Mouse (Mus musculus) kidney, postnatal 25 days (tissue): ENCODE data around the gene Prpf31.
"Not testable (repeated sequence)": the region's sequence is repeated elsewhere in the genome, so short reads cannot be mapped to it uniquely, and the experiment has no call there.

ENCODE experiments used
- DNase-seq, 2 experiments: peaks; one replicate each; pipeline ENCODE4 v3.0.0; 2021; ENCODE audit warnings: mixed read lengths in 2 of 2

Prpf31 gene

GRCm38 (mm10) chr7:3629543-3630477, at the start of gene Prpf31, which contains the start of gene Tfpt:
Gene Prpf31 (plus strand): TSS chr7:3629985.
Gene Tfpt (minus strand): TSS chr7:3629929.
- peak; percentile 92 to 95 for DNase-seq

DNA sequence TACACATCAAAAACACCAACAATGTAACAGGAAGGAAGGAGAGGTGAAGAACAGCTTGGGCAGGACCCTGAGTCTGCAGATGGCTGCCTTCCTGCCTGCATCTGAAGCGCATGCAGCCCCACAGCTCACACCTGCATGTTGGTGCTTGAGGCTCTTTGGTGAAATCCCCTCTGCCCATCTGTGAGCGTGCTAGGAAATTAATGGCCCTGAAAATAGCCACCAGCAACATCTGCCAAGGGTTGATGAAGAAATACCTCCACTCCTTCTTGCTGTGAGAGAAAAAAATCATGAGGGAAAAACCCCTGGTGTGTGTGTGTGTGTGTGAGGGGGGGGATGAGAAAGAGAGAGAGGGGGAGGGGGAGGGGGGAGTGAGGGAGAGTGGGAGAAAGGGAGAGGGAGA, 49.8 kb upstream of the Prpf31 start:
- DNase-seq, result no peak

GRCm38 (mm10) chr7:3585763-3586162, 44.0 kb upstream of the Prpf31 start:
- no peak for DNase-seq

DNA sequence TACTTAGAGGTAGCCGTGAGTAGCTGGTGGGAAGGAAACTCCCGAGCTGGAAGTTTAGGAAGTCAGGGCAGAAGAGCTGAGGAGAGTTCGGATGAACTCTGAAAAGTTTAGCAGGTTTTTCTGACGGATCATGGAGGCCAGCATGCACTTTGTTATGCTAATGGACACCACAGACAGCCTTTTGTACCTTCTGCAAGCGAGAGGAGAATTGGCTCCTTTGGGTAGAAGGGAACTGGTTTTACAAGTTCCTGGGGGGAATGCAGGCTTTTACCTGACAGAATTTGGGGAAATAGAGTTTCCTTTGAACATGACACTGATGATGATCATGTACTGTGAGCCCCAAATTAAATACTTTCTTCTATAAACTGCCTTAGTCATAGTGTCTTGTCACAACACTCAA, 43.5 kb upstream of the Prpf31 start:
- no peak for DNase-seq

DNA sequence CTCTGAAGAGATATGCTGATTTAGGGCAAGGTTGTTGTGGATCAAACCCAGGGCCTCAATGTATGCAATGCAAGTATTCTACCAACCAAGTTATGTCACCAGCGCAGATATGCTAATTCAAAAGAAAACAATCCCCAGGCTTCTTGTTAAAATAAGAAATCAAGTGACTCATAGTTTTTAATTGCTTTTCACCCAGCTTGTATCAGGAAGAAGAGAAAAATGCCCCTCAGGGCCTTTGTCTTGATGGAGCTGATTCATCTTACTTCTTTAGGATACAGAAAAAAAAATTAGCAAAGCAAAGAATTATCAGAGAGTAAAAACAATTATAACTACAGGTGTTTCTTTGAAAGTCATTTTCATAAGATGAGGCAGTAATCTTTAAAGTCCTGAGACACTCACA, 42.5 kb upstream of the Prpf31 start:
- no peak for DNase-seq

- no peak for DNase-seq
Observed at GRCm38 (mm10) chr7:3590550-3590949, 39.2 kb upstream of the Prpf31 start.

DNA sequence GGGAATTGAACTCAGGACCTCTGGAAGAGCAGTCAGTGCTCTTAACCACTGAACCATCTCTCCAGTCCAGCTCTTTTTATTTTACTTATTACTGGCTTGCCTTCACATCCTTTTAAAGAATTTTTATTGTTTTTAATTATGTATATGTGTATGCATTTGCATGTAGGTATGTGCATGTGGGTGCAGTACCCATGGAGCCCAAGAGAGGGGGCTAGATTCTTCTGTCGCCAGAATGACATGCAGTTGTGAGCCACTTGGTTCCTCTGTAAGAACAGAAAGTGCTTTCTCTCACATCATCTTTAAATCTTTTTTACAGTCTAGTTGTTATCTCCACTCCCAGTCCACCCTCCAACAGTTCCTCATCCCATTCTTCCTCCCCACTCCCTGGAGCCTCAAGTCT, 38.3 kb upstream of the Prpf31 start:
- no peak for DNase-seq

- DNase-seq, result no peak
Observed at GRCm38 (mm10) chr7:3593855-3594254, 35.9 kb upstream of the Prpf31 start.

- no peak for DNase-seq
Observed at GRCm38 (mm10) chr7:3594686-3595085, 35.1 kb upstream of the Prpf31 start.

- DNase-seq, result peak; percentile 58 to 72
Observed at GRCm38 (mm10) chr7:3595146-3595545, 34.6 kb upstream of the Prpf31 start.

DNA sequence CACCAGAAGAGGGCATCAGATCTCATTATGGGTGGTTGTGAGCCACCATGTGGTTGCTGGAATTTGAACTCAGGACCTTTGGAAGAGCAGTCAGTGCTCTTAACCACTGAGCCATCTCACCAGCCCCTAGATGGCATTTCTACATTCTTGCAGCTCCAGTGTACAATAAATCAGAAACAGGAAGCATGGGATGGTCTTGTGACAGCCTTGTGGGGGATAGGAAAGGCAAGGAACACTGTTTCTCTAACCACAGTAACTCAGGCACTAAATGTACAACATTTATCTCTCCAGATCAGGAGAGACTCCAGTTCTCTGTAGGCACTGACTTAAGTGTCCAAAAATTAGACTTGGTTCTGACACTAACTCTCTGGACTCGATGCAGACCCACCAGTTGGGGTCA, 32.0 kb upstream of the Prpf31 start:
- DNase-seq, result not testable (repeated sequence)

DNA sequence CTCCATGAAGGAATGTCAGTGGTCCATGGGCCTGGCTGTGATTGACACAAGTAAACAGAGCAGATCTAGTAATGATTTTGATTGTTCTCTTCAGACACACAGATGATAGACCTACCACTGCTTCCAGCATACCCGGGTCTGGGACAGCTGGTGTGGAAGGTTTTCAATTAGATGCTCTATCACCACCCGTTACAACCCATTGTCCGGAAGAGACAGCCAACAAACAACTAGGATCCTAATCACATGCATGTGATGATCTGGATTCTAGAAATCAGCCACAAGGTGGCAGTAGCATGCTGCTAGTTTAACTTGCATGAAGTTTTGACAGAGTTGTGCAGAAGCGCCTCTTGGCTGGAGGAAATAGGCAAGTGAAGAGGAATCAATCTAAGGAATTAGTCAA, 28.7 kb upstream of the Prpf31 start:
- DNase-seq, result peak; percentile 64 to 87

DNA sequence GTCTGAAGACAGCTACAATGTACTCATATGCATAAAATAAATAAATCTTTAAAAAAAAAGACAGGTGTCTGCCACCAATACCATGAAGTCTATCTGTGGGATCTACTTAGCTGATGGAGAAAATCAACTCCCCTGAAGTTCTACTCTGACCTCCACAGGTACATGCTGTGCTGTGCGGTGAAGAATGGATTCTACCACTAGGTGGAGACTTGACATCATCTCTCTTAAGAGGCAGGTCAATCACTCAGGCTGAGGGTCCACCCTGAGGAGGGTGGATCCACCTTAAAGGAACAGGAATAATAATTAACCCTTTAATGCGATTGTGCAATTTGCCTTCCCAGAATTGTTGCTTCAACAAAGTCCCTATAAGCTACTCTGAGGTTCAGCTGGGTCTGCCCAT, 23.0 kb upstream of the Prpf31 start:
- DNase-seq, result peak; percentile 64 to 67

- no peak for DNase-seq
Observed at GRCm38 (mm10) chr7:3607391-3607790, 22.4 kb upstream of the Prpf31 start.

DNA sequence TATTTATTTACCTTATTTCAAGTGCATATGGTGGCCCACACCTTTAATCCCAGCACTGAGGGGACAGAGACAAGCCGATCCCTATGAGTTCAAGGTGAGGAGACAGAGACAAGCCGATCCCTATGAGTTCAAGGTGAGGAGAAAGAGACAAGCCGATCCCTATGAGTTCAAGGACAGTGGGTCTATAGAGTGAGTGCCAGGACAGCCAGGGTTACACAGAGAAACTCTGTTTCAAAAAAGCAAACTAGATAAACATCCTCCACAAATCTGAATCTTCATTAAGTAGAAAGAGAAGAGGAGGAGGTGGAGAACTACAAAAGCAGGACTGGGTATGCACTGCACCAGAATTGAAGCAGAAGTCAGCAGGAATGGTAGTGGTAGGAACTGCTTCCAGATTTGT, 21.1 kb upstream of the Prpf31 start:
- DNase-seq, result no peak

GRCm38 (mm10) chr7:3609082-3609481, 20.7 kb upstream of the Prpf31 start:
- DNase-seq, result peak; percentile 85 to 87

DNA sequence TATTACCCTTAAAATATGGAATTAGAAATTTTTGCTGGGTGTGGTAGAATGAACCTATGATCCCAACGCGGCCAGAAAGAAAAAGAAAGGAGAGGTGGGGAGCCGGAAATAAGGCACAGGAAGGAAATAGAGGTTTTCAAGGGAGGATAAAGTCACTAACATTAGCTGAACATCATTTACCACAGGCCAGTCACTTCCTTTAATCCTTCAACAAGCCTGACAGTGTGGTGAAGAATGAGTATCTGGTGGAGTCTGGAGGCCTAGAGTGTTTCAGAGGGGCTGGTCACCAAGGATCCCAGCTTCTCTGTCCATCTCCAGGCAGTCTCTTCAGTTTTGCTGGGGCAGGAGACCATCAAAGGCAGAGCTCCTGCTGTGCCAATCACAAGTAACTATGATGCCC, 19.3 kb upstream of the Prpf31 start:
- DNase-seq, result no peak

GRCm38 (mm10) chr7:3611006-3611405, 18.8 kb upstream of the Prpf31 start:
- DNase-seq, result no peak

- DNase-seq, result no peak
Observed at GRCm38 (mm10) chr7:3614021-3614420, 15.8 kb upstream of the Prpf31 start.

DNA sequence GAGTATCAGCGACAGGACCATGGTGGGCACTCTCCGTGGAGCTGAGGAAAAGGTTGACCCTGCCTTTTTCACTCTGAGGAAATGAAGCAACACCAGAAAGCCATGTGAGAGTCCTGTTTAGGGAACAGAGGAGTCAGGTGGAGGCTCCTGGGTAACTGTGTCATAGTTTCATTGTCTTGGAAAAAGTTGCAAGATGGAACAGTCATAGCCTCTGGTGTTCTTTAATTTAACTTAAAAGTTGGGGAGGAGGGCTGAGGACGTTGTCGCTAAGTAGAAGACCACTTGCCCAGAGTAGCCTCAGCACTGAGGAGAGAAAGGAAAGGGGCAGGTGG, 13.8 kb upstream of the Prpf31 start, which contains the start of gene Oscar:
Gene Oscar, minus strand, starts transcription at position 101 of the 332 bp plus-strand sequence.
- DNase-seq, result no peak

- peak in 1 of 2 experiments; percentile 57 for DNase-seq
Observed at GRCm38 (mm10) chr7:3616389-3617241, 13.2 kb upstream of the Prpf31 start.

- DNase-seq, result peak; percentile 91 to 96
Observed at GRCm38 (mm10) chr7:3617242-3617995, 12.4 kb upstream of the Prpf31 start, which contains the start of gene Ndufa3. Gene Ndufa3 (plus strand): TSS chr7:3617373.

- no peak for DNase-seq
Observed at GRCm38 (mm10) chr7:3629030-3629429, 755 bp upstream of the Prpf31 start.
